Mouse (Mus musculus) frontal cortex, postnatal 14 days (tissue): Measurements from ENCODE around the gene Csgalnact2.

Source experiments
- DNase-seq, 2 experiments: peaks; one replicate each; pipeline ENCODE4 v3.0.0; 2022; ENCODE audit warnings: low spot score in 2 of 2

Csgalnact2 gene

DNA sequence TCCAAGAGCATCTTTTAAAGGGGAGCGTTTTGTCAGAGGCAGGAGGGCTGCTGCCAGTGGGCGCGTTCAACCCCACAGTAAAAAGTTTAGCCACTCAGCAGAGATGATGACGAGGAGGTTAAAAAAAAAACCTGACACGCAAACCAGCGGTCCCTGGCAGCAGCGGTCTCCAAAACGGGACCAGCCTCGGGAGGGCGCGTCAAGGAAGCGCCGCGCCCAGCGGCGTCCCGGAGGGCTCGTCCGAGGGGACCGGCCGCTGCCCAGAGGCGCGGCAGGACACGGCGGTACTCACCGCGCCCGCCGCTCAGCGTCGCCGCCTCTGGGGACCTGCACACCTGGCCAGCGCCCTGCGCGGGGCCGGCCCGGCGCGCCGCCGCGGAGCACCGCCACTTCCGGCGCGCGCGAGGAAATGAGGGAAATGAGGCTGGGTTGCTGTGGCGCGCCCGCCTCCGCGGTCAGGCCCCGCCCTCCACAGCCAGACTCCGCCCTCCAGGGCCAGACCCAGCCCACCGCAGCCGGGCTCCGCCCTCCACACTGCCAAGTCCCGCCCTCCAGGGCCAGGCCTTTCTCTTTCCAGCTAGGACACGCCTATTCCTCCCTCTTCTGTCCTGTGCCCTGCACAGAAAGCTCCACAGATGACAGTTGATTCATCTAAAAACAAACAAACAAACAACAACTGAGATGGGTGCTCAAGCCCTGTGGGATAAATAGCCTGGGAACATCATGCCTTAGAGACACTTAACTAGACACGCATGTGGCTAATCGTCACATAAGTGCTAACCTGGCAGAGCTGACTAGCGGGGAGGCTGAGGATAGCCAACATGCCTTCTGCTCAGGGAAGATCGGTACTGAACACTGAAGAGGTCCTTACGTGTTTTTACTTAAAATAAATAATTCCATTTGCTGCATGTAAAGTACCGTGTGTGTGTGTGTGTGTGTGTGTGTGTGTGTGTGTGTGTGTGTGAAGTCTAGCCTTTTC, at the start of gene Csgalnact2:
Gene Csgalnact2, minus strand, starts transcription at position 410 of the 979 bp plus-strand sequence.
- DNase-seq: peak; percentile 79 to 87

DNA sequence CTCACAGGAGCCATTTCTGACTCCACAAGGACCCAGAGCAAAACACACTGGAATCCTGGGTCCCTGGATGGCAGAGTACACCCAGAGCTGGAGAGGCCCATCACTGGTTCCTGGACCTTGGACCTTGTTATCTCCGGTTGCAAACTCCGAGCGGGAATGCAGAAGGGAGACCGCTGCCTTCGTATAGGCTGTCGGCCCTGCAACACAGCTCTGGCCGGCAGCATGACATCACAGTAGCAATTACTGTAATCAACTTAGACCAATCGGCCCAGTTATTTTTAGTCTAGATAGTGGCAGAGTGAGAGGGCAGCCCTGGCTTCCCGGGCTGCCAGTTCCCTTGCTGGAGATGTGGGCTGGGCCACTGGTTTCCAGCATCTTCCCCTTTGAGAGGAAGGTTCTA, 49.7 kb upstream of the Csgalnact2 start:
- DNase-seq: no peak

GRCm38 (mm10) chr6:118187285-118187641, 48.3 kb upstream of the Csgalnact2 start:
- no peak for DNase-seq

- DNase-seq: no peak
These were observed 47.8 kb upstream of the Csgalnact2 start for GRCm38 (mm10) chr6:118186620-118187284.

DNA sequence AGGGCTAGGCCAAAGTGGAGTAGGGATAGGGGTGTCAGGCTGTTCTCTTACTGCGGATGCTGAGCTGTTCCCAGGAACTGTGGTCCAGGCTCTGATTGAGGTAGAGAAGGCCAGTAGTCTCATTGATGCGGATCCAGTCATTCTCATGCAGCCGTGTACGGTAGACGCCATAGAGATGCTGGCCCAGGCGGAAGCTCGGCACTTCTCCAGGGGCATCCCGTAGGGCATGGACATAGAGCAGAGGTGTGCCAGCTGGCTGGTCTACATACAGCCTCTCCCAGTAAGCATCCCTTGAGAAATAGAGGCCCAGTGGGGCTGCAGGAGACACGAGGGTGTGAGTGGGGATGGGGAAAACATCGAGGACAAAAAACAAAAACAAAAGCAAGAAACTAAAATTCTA, 45.2 kb upstream of the Csgalnact2 start:
- DNase-seq: no peak

DNA sequence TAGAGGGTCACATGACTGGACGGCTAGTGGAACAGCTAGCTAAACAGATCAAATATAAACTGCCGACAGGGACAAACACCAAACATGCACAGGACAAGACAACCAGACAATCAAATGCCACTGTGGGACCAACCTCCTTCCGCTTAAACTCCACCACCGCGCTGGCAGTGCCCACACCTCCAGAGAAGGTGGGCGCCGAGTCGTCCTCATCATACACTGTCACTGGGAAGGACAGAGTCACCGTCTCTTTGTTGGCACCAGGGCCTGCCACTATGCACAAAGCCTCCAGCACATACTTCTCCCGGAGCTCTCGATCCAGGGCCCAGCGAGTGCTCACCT, 41.1 kb upstream of the Csgalnact2 start:
- DNase-seq: no peak

GRCm38 (mm10) chr6:118179316-118180084, 40.6 kb upstream of the Csgalnact2 start:
- DNase-seq: peak; percentile 28 to 61

DNA sequence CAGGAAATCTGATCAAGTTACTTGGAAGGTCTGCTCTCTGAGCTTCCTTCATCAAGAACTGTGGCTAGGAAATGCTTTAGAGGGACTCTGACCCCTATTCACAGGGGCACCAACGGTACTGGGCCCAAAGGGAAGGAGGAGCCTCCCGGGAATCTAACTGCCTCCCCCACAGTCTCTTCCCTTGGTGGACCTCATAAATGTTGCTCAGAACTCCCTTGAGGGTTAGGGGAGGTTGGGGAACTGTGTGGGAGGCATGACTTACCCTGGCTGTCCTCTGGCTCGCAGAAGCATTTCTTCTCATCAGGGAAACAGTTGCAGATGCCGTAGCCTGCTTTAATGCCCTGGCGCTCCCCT, 35.0 kb upstream of the Csgalnact2 start:
- DNase-seq: no peak

DNA sequence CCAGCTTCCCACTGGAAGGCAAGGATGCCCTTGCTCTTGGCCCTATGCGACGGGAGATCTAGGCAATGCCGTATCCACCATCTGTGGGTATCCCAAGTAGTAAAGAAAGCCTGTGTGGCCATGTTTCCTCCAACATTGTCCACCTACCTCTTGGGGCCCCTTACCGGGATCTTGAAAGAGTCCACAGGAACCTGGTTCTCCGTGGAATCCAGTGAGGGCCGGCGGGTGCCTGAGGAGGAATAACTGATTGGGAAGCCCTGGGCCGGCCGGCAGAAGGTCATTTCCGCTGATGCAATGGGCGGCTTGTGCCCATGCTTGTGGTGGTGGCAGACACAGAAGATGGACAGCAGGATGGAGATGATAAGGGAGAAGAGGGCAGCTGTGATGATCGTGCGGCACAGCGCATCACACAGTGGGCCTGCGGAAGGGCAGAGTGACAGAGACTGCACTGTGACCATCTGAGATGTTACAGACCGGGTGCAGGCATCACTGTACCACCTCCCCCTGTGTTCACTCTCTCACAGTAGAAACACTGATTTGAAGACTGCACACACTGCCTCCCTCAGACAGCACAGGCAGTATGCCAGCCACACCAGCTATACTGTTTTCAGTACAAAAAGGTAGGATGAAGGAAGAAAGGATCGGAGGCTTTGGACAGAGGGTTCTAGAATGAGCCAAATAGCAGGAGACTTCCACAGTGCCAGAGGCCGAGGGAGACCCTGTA, 34.5 kb upstream of the Csgalnact2 start:
- no peak for DNase-seq

DNA sequence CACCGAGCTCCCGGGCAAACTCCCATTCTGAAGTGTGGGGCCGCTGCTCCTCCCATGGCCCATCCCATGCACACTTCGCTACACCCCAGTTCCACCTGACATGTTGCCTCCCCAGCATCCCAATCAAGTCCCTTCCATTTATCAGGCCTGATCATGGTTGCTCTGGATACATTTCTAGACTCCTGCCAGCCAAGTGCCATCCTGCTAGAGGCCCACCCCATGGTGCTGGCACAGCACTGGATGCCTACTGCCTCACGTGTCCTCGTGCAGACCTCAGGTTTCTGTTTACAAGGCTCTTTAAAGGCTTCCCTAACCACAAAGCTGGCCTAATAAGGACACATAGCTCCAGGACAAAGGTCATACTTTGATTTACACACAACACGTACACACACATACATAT, 32.4 kb upstream of the Csgalnact2 start:
- no peak for DNase-seq

GRCm38 (mm10) chr6:118168106-118168505, 29.2 kb upstream of the Csgalnact2 start:
- no peak for DNase-seq

GRCm38 (mm10) chr6:118167013-118167412, 28.1 kb upstream of the Csgalnact2 start:
- DNase-seq: no peak

- no peak for DNase-seq
These were observed 26.6 kb upstream of the Csgalnact2 start for GRCm38 (mm10) chr6:118165516-118165915.

GRCm38 (mm10) chr6:118164691-118165090, 25.8 kb upstream of the Csgalnact2 start:
- DNase-seq: no peak

DNA sequence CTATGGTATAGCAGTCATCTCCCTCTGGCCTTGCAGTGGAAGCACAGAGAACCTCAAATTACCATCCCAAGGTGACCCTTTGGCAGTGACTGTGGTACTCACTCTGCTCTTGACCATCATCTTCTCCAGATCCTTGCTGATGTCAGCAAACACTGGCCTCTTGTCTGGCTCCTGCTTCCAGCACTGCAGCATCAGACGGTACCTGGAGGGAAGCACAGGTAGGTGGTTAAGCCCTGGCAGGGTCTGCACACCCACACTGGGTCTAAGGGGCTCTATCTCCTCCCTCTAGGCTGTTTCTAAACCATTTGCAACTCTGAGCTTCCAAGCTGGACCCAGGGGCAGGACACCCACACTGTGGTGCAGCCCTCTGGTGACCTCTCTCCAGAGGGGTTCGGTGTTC, 24.1 kb upstream of the Csgalnact2 start:
- DNase-seq: no peak

- DNase-seq: no peak
These were observed 23.6 kb upstream of the Csgalnact2 start for GRCm38 (mm10) chr6:118162457-118163082.

- no peak for DNase-seq
These were observed 14.2 kb upstream of the Csgalnact2 start for GRCm38 (mm10) chr6:118153091-118153490.

DNA sequence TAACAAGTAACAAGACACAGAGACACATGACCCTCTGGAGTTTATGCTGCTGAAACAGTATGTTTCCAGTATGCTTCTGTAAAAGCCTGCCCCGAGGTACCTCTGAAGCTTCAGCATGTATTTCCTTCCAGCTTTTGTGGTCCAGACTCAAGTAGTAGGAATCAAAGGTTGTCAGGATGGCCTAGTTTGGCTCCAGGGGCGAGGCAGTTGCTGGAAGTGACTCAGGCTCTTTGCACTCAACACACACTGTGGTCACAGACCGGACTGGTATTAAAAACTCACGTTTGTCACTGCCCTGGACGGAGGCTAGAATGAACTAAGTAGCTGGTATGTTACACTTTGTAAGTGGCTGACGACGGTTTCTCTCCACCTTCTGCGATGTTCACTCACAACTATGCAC, 12.0 kb upstream of the Csgalnact2 start:
- DNase-seq: no peak

GRCm38 (mm10) chr6:118150538-118150937, 11.6 kb upstream of the Csgalnact2 start:
- DNase-seq: no peak

- DNase-seq: no peak
These were observed 11.2 kb upstream of the Csgalnact2 start for GRCm38 (mm10) chr6:118150128-118150527.

- DNase-seq: no peak
These were observed 2.0 kb upstream of the Csgalnact2 start for GRCm38 (mm10) chr6:118140961-118141360.
